Mouse (Mus musculus) G1E (cell line): ENCODE measurements around the gene Cnot4. TPM values are rescaled to one million over a fixed set of nuclear protein-coding genes. Genes with fewer than 3 reads are reported as not detected.

Experiments used
- ATAC-seq: 2 replicates; pipeline ENCODE4 v1.8.0; 2016; ENCODE audit warnings: mild to moderate bottlenecking; ENCODE audit not compliant: insufficient number of reproducible peaks, poor library complexity, low FRiP score, severe bottlenecking; ENCODE audit errors: extremely low read depth
- DNase-seq: peaks from one replicate; pipeline ENCODE4 v3.0.0; 2012; ENCODE audit warnings: low spot score
- H3K27me3 ChIP-seq: 2 replicates; pipeline ENCODE4 v1.6.1; 2012; ENCODE audit warnings: mild to moderate bottlenecking, low read length, inconsistent platforms; ENCODE audit not compliant: insufficient read depth
- H3K36me3 ChIP-seq: replicated peaks from 2 replicates; pipeline ENCODE3; 2012; ENCODE audit warnings: mild to moderate bottlenecking, inconsistent platforms
- H3K4me1 ChIP-seq: 2 replicates; pipeline ENCODE4 v1.6.1; 2012; ENCODE audit warnings: low read depth, low read length, inconsistent platforms, mixed read lengths; ENCODE audit not compliant: insufficient read depth
- H3K4me3 ChIP-seq: 2 replicates; pipeline ENCODE4 v1.5.1; 2012; ENCODE audit warnings: low read depth, mild to moderate bottlenecking, inconsistent platforms, low read length, moderate library complexity, mixed read lengths
- H3K9me3 ChIP-seq: replicated peaks from 2 replicates; pipeline ENCODE4 v1.6.1; 2012; ENCODE audit warnings: inconsistent platforms
- CTCF ChIP-seq: IDR thresholded peaks from 2 replicates; pipeline ENCODE4 v1.5.1; 2012; ENCODE audit warnings: low read depth, low read length, inconsistent platforms, mixed read lengths
- GATA1 ChIP-seq: IDR thresholded peaks from 2 replicates; pipeline ENCODE4 v1.6.1; 2012; ENCODE audit warnings: borderline replicate concordance, low read length, inconsistent platforms, mixed read lengths
- GATA2 ChIP-seq: IDR thresholded peaks from 2 replicates; pipeline ENCODE4 v1.6.1; 2012; ENCODE audit warnings: low read depth, low read length, inconsistent platforms, borderline replicate concordance
- POLR2AphosphoS5 ChIP-seq: IDR thresholded peaks from 2 replicates; pipeline ENCODE4 v1.6.1; 2012; ENCODE audit warnings: low read depth, low read length, inconsistent platforms; ENCODE audit not compliant: insufficient replicate concordance
- TAL1 ChIP-seq: conservative IDR thresholded peaks from 2 replicates; pipeline ENCODE4 v1.6.1; 2012; ENCODE audit warnings: low read depth, low read length, inconsistent platforms, mixed read lengths
- polyA plus RNA-seq: library from polyadenylated mRNA; stranded (reverse); fragments of >175 nt; gene quantifications from 2 replicates; pipeline ENCODE4 v1.2.3, GENCODE M21; 2012
- total RNA-seq, 2 experiments: library from RNA; stranded (forward) in 1 of 2; stranded (reverse) in 1 of 2; fragments of 200-1000 nt in 1 of 2; fragments of >200 nt in 1 of 2; fragmentation: Nextera tagmentation in 1 of 2; gene quantifications; 2 replicates each; pipeline ENCODE4 v1.2.3; 2014 to 2017

The Cnot4 gene
- total and polyA plus RNA-seq, 3 experiments, result 7.5 to 92.4 (median 28.7) TPM

- no peaks in the 10 kb centered on the region for H3K9me3 ChIP-seq
- H3K36me3 ChIP-seq, result peaks cover 54% of the 10 kb centered on the region
- no peak for ATAC-seq
- H3K4me3 ChIP-seq, result no peak overlapping the region
- no peaks in the 10 kb centered on the region; the same call in 1 of the 2 replicates for H3K4me1 ChIP-seq
- no peaks in the 10 kb centered on the region for H3K27me3 ChIP-seq
- no peak for DNase-seq
- TF ChIP-seq CTCF (no peak), POLR2AphosphoS5 (no peak), GATA2 (no peak), GATA1 (no peak), TAL1 (no peak)
Observed at GRCm38 (mm10) chr6:35028023-35028422, 105.5 kb downstream of the Cnot4 start.

GRCm38 (mm10) chr6:35027257-35027656 is 106.3 kb downstream of the Cnot4 start:
- Histone ChIP-seq H3K27me3 (no peaks in the 10 kb centered on the region), H3K4me1 (no peaks in the 10 kb centered on the region; the same call in 1 of the 2 replicates), H3K9me3 (no peaks in the 10 kb centered on the region), H3K4me3 (no peak overlapping the region), H3K36me3 (peaks cover 60% of the 10 kb centered on the region)
- no peak for ATAC-seq
- DNase-seq, result no peak
- no peak for TF ChIP-seq GATA1
- TF ChIP-seq GATA2, result no peak
- TF ChIP-seq POLR2AphosphoS5, result no peak
- no peak for TF ChIP-seq CTCF
- no peak for TF ChIP-seq TAL1

GRCm38 (mm10) chr6:35016624-35017023 is 116.9 kb downstream of the Cnot4 start:
- ATAC-seq (no peak), DNase-seq (no peak)
- H3K4me1 ChIP-seq, result no peaks in the 10 kb centered on the region
- H3K27me3 ChIP-seq, result no peaks in the 10 kb centered on the region
- TF ChIP-seq GATA2 (no peak), TAL1 (no peak)
- peaks cover 23% of the 10 kb centered on the region for H3K36me3 ChIP-seq
- H3K9me3 ChIP-seq, result no peaks in the 10 kb centered on the region
- H3K4me3 ChIP-seq, result no peak overlapping the region

GRCm38 (mm10) chr6:35011953-35012352 is 121.6 kb downstream of the Cnot4 start:
- ATAC-seq (no peak), DNase-seq (no peak)
- TF ChIP-seq POLR2AphosphoS5 (no peak), GATA1 (no peak), TAL1 (no peak), GATA2 (no peak), CTCF (no peak)
- peaks cover 2% of the 10 kb centered on the region; the same call in 1 of the 2 replicates for H3K9me3 ChIP-seq
- peaks cover 5% of the 10 kb centered on the region; the same call in 1 of the 2 replicates for H3K27me3 ChIP-seq
- no peak overlapping the region for H3K4me3 ChIP-seq
- peaks cover 2% of the 10 kb centered on the region for H3K36me3 ChIP-seq
- no peaks in the 10 kb centered on the region for H3K4me1 ChIP-seq

DNA sequence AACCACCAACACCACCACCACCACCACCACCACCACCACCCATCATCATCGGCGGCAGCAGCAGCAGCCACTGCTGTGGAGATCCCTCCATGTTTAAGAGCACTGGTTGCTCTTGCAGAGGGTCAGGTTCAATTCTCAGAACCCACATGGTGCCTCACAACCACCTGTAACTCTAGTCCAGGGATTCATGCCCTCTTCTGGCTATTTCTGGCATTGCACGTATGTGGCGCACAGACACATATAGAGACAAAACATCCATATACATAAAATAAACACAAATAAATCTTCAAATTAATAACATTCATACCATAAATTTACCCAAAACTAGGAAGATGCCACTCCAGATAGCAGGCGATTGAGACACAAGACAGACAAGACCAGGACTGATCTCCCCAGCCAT is 122.8 kb downstream of the Cnot4 start:
- H3K4me3 ChIP-seq, result no peak overlapping the region
- ATAC-seq, result no peak
- TF ChIP-seq TAL1, result no peak
- no peak for TF ChIP-seq CTCF
- TF ChIP-seq GATA1, result no peak
- no peak for TF ChIP-seq POLR2AphosphoS5
- TF ChIP-seq GATA2, result no peak
- no peak for DNase-seq
- H3K4me1 ChIP-seq, result no peaks in the 10 kb centered on the region
- H3K36me3 ChIP-seq, result no peaks in the 10 kb centered on the region
- H3K27me3 ChIP-seq, result peaks cover 5% of the 10 kb centered on the region; the same call in 1 of the 2 replicates
- H3K9me3 ChIP-seq, result peaks cover 2% of the 10 kb centered on the region; the same call in 1 of the 2 replicates

DNA sequence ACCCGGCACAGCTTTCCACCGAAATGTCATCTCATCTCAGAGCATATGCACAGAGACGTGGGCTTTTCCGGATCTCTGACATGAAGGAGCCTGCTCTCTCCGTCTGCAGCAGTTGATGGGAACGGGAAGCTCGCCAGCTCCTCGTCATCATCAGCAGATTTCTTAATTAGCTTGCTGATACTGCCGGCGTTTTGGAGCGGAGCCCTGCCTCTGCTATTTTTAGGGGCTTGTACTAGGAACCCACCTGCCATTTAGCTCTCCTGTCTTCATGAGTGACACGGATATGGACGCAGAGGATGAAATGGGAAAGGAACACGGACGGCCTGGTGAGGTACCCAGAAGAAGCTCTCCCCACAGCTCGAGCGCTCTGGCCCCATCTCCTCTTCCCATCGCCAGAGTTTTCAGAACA is 131.3 kb downstream of the Cnot4 start:
- H3K9me3 ChIP-seq, result no peaks in the 10 kb centered on the region
- no peak overlapping the region for H3K4me3 ChIP-seq
- no peaks in the 10 kb centered on the region for H3K4me1 ChIP-seq
- no peak for ATAC-seq
- no peak for DNase-seq
- H3K36me3 ChIP-seq, result no peaks in the 10 kb centered on the region
- TF ChIP-seq TAL1 (no peak), CTCF (no peak), GATA2 (no peak), POLR2AphosphoS5 (no peak), GATA1 (no peak)
- peaks cover 13% of the 10 kb centered on the region; the same call in 1 of the 2 replicates for H3K27me3 ChIP-seq

DNA sequence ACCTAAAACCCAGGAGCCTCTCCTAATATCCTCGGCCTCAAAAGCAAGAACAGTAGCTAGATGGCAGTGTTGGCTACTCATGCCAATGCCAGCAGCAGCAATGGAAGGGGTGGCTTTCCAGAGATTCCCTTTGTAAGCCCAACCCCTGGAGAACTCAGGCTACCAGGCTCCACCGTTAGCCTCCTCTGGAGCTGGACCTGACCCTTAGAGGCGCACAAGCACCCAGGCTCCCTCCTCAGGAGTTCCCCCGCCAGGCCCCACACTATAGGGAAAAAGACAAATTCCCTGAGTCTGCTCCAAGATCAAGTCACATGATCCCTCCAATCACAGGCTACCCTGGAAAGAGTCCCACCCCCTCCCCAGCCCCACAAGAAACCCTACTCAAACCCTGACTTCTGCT is 134.4 kb downstream of the Cnot4 start:
- peaks cover 9% of the 10 kb centered on the region for H3K4me1 ChIP-seq
- H3K9me3 ChIP-seq, result no peaks in the 10 kb centered on the region
- no peak overlapping the region for H3K4me3 ChIP-seq
- DNase-seq (no peak), ATAC-seq (no peak)
- no peaks in the 10 kb centered on the region for H3K36me3 ChIP-seq
- TF ChIP-seq GATA2 (no peak), TAL1 (no peak)
- peaks cover 15% of the 10 kb centered on the region; the same call in 1 of the 2 replicates for H3K27me3 ChIP-seq
